Mouse (Mus musculus) c-Kit-positive CD71-positive TER-119-negative erythroid progenitor cells, embryonic 14.5 days (primary cell): Measurements from ENCODE around the gene Ttll3.
A peak's percentile ranks its signal among the peaks of the same experiment; 100 is the strongest.

Source experiments
- DNase-seq: peaks from one replicate; pipeline ENCODE4 v3.0.0-alpha.2; 2013; ENCODE audit warnings: low read depth

Ttll3 gene

DNA sequence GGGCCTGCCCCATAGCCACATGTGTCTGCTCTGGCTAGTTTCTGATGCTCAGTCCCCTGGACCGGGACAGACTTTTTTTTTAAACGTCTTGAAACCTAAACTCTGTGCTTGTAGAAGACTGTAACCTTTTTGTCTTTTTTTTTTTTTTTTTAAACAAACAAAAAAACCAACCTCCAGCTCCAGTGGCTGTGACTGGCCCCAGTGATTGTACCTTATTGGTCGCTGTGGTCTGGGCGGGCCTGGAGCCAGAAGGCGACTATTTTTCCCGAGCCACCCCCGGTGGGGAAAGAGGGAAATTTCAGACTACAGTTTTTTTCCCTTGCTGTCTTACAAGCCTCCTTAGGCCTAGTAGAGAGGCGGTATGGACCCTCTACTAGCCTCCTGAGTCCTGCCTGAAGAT lies at the start of gene Ttll3:
Gene Ttll3 (plus strand): TSS at position 301 of the 400 bp plus-strand sequence.
- no peak for DNase-seq

DNA sequence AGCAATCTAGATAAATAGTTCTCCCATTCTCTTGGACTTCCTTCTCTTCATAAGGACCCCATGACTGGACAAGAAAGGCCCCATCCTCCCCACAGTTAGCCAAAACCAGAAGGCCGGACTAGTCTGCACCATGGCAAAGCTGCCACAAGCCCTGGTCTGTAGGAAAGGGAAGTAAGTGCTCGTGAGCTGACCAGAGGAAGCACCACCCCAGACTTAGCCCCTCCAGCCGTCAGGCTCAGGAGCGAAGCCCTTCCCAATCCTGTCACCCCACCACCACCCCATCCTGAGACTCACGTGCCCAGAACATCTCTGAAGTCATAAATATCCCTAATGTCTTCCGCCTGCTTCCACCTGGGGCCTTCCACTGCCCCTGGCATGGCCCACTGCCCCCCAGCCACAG lies 47.5 kb upstream of the Ttll3 start:
- DNase-seq = no peak

DNA sequence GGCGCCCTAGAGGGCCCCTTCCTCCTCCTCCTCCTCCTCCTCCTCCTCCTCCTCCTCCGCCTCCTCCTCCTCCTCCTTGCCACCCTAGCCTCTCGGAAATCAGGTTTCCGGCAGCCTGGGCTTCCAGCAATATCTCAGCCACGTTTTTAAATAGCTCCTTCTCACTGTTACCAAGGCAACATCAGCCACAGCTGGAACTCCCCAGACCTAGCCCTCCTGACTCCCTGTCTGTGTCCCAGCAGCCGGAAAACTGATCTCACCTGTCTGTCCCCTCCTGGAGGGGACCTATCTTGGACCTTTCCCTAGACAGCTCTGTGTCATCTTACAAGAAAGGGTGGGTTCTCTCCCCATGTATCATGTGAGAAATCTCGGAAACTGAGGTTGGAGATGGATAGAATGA lies 46.8 kb upstream of the Ttll3 start:
- DNase-seq = no peak

DNA sequence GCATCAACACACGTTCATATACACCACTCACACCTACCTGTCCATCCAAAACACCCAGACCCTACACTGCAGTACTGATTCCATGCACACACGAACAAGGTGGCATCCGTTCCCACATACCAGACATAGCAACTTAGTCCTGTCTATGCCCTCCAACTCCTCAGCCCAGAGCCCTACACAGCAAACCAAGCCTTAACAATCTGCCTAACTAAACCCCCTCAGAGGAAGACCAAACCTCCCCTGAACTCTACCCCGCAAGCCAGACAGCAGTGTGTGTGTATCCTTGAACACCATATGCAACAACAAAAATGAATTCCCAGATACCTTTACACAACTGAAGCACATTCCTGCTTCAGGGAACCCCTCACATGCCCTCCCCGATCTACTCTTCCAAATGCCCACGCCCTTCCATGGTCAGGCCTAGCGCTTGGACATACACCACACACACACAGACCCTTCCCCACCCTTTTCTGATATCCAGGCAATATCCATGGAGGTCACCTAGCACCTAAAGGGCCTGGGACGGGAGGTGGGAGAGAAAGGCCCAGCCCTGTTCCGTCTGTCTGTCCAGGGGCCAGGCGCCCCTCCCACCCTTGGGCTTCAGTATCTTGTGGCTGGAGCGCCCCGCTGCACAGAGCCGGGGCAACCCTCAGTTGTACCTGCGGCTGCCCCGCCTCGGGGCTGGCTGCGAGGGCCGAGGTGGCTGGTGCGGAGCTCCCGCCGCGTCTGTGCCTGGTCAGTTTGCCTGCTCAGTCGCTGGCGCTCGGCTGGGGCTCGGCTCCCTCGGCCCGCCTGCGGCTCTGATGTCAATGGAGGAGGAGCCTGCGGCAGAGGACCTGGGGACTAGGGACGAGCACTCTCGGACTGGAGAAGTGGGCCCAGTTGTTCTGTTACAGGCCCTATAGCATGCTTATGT lies 45.6 kb upstream of the Ttll3 start, which contains the start of gene Camk1:
Gene Camk1 (minus strand): TSS at position 808 of the 916 bp plus-strand sequence.
- peak; percentile 24 for DNase-seq

DNA sequence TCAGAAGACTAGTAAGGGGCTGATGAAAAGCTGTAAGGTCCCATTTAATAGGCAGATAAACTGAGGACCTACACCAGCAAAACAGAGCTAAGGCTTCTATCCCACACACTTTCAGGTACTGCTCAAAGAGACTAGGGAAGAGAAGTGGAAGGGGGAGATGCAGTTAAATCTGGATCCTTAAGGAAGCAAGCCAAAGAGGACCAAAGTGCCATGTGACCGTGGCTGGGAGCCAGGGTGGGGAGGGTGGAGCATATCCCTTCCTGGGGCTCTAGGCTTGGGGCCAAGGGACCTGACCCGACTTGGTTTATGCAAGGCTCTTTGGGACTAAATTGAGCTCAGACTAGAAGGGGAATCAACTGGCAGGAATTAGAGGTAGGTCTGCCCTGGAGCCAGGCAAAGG lies 44.7 kb upstream of the Ttll3 start:
- DNase-seq = no peak

DNA sequence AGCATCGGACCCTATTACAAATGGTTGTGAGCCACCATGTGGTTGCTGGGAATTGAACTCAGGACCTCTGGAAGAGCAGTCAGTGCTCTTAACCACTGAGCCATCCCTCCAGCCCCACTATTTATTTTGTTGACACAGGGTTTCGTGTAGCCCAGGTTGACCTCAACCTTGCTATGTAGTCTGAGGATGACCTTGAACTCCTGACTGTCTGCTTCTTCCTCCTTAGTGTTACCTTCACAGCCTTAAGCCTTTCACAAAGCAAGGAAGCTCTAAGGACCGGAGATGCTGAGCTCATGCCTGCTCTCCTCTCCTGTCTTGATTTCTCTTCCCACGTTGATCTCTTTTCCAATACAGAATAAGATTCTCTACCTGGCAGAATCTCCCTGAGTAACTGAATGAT lies 42.2 kb upstream of the Ttll3 start:
- no peak for DNase-seq

DNA sequence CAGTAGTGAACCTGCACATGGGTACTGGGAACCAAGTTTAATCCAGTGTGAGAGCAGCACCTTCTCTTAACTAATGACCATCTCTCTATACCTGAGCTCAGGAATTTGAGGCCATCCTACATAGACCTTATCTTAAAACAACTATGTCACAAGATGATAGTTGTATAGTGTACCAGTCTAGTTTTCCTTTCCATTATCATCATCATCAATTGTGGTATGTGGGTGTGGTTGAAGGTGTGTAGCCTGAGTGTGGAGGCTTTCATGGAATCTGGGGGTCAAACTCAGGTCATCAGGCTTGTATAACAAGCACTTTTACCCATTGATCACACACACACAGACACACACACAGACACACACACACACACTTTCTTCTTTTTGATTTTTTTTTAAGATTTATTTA lies 38.5 kb upstream of the Ttll3 start:
- DNase-seq = no peak

DNA sequence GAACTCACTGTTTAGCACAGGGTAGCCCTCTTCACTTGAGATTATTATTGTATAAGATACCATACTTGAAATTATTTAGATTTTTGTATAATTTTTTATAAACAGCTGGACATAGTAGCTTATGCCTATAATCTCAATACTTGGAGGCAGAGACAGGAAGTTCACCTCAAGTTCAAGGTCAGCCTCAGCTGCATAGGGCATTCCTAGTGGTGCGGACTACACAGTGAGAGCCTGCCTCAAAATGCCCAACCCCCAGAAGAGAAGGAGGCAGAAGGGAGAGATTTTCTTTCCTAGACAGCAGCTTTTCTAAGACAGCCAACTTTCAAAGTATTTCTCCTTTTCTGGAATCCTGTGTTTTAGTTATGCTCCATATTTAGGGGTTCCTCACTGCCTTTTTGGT lies 37.9 kb upstream of the Ttll3 start:
- DNase-seq = no peak

DNA sequence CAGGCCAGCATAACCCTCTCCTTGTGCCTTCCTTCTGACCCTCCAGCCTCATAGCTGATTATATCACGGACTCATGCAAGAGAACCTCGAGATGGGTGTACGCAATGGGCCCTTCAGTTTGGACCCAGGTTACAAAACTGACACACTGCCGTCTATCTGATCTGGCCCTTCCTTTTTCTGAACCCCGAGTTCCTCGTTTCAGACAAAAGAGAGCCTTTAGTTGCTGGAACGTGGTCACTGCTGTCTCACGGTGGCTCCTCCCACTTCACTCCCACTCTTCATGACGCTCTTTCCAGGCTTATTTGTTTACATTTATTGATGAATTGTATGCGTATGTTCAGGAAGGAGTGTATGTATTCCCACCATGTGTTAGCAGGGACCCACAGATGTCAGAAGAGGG lies 37.4 kb upstream of the Ttll3 start:
- DNase-seq = no peak

DNA sequence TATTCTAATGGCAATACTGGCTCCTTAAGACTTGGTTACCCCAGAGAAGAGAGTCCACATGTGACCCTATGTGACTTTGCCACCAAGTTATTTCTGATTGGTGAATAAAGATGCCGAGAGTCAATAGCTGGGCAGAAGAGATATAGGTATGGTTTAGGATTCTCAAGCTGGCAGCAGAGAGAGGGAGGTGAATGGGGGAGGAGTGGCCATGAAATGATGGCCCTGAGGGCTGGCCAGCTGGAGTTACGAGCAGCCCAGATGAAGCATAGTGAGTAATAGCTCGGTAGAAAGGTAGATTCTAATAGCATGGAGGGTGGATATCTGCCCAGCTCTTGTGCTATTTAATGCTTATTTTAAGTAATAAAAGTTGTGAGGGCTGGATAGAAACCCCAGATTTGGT lies 36.2 kb upstream of the Ttll3 start:
- no peak for DNase-seq

DNA sequence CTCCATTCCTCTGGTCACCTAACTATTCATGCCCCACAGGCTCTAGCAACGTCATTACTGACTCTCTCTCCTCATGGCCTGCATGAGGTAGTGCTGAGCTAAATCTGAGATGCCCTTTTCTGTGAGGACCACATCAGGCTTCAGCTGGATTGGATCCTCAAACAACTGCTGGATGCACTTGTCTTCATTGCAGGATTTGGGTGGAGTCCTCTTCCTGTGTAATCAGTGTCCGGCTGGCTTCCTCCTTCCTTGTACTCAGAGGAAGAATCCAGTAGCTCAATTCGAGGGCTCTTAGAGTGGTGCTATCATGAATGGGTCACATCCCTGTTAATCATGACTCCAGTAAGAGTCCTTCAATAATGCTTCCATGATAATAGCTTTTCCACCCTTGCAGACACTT lies 35.4 kb upstream of the Ttll3 start:
- no peak for DNase-seq

DNA sequence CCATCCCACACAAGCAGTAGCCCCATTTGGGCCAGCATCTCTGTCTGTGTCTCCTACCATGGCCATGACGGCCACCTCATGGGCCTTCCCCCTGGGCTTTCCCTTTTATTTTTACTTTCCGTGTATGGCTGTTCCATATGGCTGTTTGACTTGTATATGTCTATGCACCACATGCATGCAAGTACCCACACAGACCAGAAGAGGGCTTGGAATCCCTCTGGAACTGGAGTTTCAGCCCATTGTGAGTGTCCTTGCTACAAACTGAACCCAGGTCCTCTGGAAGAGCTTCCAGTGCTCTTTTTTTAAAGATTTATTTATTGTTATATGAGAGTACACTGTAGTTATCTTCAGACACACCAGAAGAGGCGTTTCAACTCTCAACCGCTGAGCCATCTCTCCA lies 27.6 kb upstream of the Ttll3 start:
- no peak for DNase-seq

DNA sequence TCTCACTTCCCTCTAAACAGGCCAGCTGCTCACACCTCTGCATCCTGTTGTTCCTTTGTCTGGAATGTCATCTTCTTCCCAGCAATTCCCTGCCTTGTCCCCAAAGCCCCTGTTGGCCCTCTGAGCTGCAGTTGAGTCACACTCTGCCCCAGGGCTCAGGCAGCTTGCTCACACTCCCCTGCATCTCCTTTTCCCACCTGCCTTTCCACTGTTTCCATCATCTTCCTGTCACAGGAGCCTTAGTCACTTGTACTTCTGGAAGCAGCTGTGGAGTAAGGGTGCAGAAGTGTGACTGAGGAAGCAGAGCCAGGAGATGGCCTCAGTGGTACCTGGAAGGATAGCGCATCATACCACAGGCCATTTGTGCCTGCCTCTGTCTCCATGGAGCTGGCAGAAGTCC lies 26.8 kb upstream of the Ttll3 start:
- no peak for DNase-seq

DNA sequence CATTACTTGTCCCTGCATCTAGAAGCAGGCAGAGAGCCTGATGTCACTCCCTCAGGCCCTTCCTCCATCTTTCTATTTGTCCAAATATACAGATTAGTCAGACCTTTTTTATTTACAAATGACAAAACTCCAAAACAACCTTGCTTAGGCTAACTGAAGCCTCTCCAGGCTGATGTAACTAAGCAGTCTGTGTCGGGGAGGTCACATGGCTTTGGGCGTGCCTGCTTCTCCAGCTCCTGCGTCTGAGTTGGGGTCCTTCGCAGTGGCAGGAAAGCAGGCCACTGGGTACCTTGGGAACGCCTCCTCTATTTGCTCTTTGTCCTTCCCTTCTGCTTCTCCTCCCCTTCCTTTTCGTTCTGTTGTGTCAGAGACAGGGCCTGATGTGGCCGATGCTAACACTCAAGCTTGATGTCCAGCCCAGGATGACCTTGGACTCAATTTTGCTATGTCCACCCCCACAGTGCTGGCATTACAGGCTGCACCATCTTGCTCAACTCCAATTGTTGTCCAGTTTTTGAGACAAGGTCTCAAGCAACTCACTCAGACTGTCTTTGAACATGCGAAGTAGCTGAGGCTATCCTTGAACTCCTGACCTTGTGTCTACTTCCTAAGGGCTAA lies 24.4 kb upstream of the Ttll3 start:
- DNase-seq = no peak

DNA sequence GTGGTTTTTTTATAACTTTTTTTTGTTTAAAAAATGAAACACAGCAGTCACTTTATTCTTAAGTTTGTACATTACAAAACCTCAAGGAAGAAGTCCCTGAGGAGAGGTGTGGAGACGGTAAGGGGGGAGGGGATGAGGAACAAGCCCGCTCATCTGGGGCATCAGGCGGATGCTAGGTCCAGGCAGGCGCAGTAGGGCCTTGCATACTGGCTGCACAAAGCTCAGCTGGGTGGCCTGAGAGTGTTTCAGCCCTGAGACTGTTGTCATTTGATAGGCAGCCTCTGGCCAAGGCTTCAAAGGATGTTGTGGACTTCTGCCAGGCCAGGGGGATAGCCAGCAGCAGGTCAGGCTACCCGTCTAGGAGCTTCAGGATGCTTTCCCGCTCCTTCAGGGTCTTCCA lies 22.4 kb upstream of the Ttll3 start:
- DNase-seq = no peak

DNA sequence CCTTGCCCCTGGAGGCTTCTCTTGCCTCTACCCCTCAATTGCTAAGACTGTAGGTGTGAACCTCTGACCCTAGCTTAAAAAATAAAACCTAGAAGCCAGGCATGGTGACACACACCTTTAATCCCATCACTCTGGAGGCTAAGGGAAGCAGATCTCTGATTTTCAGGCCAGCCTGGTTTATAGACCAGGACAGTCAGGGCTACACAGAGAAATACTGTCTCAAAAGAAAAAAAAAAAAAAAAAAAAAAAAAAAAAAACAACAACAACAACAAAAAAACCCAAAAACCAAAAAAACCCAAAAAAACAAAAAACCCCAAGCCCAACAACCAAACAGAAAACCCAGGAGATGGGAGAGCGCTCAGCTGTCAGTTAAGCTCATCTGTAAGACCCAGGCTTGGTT lies 21.5 kb upstream of the Ttll3 start:
- DNase-seq = no peak

DNA sequence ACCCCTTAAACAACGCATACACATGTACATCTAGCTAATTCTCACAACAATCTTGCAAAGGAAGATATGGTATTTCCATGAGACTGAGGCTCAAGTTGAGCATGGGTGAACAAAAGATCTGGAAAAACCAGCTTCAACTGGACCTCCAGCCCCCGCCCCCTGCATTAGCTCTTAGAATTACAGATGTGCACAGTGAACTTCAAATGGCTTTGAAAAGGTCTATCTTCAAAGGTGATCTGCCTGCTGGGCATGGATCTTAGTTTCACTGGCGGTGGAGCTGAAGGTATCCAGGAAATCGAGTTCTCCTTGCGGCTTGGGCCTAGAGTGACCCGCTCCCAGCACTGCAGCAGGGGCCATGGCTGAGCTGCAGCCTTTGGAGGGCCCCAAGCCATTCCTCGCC lies 20.9 kb upstream of the Ttll3 start:
- DNase-seq = no peak

DNA sequence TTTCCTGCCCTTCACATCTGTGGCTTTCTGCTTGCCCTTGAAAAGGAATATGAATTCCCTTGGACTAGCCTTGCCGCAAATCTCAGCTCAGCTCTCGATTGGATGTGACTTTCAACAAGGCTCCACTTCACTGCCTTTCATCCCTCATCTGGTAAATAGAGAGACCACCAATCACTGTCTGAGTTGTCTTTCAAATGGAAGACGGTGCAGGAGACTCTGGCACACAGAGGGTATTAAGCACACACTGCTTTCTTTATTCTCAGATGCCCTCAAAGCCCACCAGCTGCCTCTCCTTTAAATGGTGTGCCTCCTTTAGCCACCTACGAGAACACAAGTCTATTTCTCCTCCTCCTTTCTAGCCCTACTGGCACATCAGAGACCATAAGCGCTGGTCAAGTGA lies 20.5 kb upstream of the Ttll3 start:
- DNase-seq = no peak

DNA sequence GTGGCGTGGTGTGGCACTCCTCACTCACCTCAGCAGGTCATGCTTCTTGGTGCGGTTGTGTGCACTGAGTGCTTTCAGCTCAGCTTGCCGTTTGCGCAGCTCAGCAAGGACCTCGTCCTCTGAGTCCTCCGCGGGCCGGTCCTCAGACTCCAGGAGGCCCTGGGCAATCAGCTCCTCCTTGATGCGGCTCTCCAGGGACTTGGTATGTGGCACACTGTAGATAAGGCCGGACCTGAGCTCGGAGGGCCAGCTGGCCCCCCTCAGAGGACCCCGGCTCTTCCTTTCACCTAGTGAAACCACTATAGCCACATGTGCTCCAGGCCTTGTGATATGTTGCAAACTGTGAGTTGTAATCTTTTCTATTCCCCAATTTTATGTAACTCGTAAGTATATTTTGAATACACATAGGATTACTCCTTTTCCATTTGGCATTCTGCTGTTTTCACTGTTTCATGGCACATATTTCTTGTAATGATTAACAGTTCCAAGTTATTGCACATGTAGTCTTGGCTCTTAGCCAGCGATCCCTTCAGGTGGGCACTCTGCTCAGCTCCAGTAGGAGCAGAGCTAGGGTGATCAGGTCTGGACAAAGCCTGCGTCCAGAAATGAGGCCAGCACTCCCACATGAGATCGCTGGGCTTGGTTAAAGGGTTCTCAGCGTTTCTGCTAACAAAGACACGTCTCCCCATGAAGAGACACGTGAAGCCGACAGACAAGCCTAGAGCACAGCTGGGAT lies 18.7 kb upstream of the Ttll3 start:
- no peak for DNase-seq

DNA sequence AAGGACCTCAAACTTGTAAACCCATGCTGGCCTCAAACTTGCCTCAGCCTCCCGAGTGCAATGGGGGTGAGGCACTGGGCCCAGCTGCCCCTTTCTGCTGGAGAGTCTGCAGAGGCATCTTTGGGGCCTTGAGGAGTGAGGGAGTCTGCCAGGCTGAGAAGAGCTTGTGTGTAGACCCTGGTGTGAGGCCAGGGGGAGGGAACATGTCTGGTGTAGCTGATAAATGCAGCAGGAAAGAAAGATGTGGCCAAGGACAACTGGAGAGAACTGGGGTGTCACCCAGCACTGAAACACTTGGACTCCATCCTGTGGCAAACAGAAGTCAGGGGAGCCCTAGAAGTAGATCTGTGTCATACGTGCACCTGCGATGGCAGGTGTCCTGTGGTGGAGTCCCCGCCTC lies 15.6 kb upstream of the Ttll3 start:
- DNase-seq = no peak

DNA sequence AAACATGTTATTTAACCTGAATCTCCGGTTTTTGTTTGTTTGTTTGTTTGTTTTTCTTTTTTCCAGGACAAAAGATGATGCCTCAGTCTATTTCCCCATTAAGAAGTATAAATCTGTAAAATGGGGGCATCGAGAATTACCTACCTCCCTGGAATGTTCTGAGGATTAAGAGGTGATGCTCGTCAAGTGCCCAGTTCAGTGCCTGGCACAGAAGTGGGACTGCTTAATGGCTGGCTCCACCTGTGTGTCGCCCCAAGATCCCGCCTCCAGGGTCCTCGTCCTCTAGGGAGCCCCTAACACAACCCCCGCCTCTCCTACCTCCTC lies 11.9 kb upstream of the Ttll3 start:
- DNase-seq = no peak

DNA sequence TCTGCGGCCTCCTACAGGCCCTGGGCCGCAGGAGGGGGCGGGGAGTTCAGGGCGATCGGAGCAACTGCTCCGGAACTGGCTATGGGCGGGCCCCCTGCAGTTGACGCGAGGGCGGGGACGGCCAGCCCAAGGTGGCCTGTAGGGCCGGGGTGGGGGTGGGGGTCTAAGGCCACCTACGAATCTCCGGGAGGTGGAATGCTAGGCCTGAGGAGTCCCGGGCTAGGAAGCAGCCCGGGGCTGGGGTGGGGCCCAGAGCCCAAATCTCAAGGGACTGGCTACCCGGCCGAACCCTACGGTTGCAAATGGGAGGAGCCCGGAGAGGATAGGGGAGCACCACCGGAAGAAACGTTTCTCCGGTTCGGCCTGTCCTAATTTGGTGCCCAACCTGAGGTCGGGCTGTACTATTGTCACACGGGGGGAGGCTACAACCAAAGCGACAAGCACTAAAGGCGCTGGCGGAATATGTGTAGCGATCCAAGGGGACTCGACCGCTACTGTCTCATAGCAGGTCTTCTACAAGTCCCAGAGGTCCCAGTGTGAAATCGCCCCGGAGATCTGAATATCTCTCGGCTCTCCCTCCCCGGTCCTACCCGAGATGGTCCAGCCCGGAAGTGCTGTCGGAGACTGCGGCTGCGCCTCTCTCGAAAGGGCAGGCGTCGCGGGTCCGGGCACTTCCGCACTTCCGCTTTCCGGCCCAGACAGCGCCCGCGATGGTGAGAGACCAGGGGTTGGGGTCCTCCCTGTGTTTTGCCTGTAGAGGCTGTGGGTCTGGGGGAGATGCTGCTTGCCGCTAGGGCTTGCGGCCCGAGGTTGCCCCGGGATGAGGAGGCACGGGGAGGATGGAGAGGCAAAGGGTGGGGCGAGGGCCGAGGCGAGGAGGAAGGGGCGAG lies 11.3 kb upstream of the Ttll3 start, which contains the start of the genes Tada3 and Arpc4:
Gene Tada3 (minus strand): TSS at position 388 of the 890 bp plus-strand sequence.
Gene Arpc4 (plus strand): TSS at position 620 of the 890 bp plus-strand sequence.
- peak; percentile 88 for DNase-seq
